Mouse (Mus musculus) large intestine, adult 2 months (tissue): ENCODE results near the gene Hipk3. TPM values are rescaled to one million over a fixed set of nuclear protein-coding genes. Genes with fewer than 3 reads are reported as not detected.

Experiments used
- DNase-seq: peaks from one replicate; pipeline ENCODE4 v3.0.0-alpha.2; 2012; ENCODE audit warnings: low read depth, low spot score
- WGBS: fragments of 180-500 bp; shearing (Covaris S2); methylation state at CpG from one replicate; pipeline ENCODE4 v1.1.7; 2018; 5-methylcytosine and 5-hydroxymethylcytosine counted together
- polyA plus RNA-seq: library from polyadenylated mRNA; depleted of rRNA; stranded (reverse); fragments of >200 nt; gene quantifications from 2 replicates; pipeline ENCODE4 v1.2.3, GENCODE M21; 2012

Hipk3 gene
- polyA plus RNA-seq, 1 experiment, result 10.1 TPM

GRCm38 (mm10) chr2:104477398-104478015, 16.7 kb downstream of the Hipk3 start:
- no peak for DNase-seq

GRCm38 (mm10) chr2:104472056-104472455, 22.2 kb downstream of the Hipk3 start:
- 80% methylated on average over 6 of the region's 6 CpGs for WGBS
- no peak for DNase-seq

More at GRCm38 (mm10) chr2:104477398-104478015, 16.7 kb downstream of the Hipk3 start:
- 88% methylated on average over 2 of the region's 2 CpGs for WGBS

GRCm38 (mm10) chr2:104471161-104471560, 23.1 kb downstream of the Hipk3 start:
- DNase-seq, result no peak
- 96% methylated on average over 16 of the region's 16 CpGs for WGBS

GRCm38 (mm10) chr2:104470536-104470935, 23.7 kb downstream of the Hipk3 start:
- DNase-seq, result no peak
- WGBS, result 52% methylated on average over 6 of the region's 6 CpGs

GRCm38 (mm10) chr2:104468419-104468818, 25.8 kb downstream of the Hipk3 start:
- DNase-seq, result no peak
- whole genome bisulfite sequencing, result 72% methylated on average over 5 of the region's 5 CpGs

- no peak for DNase-seq
- WGBS, result 61% methylated on average over 9 of the region's 9 CpGs
These were observed 27.2 kb downstream of the Hipk3 start for GRCm38 (mm10) chr2:104466908-104467616.

- no peak for DNase-seq
- 93% methylated on average over 8 of the region's 8 CpGs for WGBS
These were observed 28.4 kb downstream of the Hipk3 start for GRCm38 (mm10) chr2:104465639-104466430.

GRCm38 (mm10) chr2:104460021-104460420, 34.2 kb downstream of the Hipk3 start:
- DNase-seq, result no peak
- 5% methylated on average over 3 of the region's 3 CpGs for WGBS

- DNase-seq, result no peak
- WGBS, result 87% methylated on average over 8 of the region's 8 CpGs
These were observed 35.5 kb downstream of the Hipk3 start for GRCm38 (mm10) chr2:104458569-104459332.

- DNase-seq, result no peak
- 70% methylated on average over 3 of the region's 3 CpGs for WGBS
These were observed 37.1 kb downstream of the Hipk3 start for GRCm38 (mm10) chr2:104457106-104457505.

- 54% methylated on average over 3 of the region's 3 CpGs for WGBS
- DNase-seq, result no peak
These were observed 43.6 kb downstream of the Hipk3 start for GRCm38 (mm10) chr2:104450685-104451084.

GRCm38 (mm10) chr2:104449191-104449590, 45.1 kb downstream of the Hipk3 start:
- 81% methylated on average over 1 of the region's 1 CpGs for WGBS

GRCm38 (mm10) chr2:104448201-104448600, 46.0 kb downstream of the Hipk3 start:
- 77% methylated on average over 4 of the region's 4 CpGs for WGBS
- no peak for DNase-seq

More at GRCm38 (mm10) chr2:104449191-104449590, 45.1 kb downstream of the Hipk3 start:
- no peak for DNase-seq

- DNase-seq, result no peak
- 67% methylated on average over 1 of the region's 1 CpGs for WGBS
These were observed 48.2 kb downstream of the Hipk3 start for GRCm38 (mm10) chr2:104446016-104446415.

GRCm38 (mm10) chr2:104444776-104445175, 49.5 kb downstream of the Hipk3 start:
- WGBS, result 6% methylated on average over 2 of the region's 2 CpGs
- DNase-seq, result peak; percentile 44

- WGBS, result 71% methylated on average over 4 of the region's 4 CpGs
- DNase-seq, result no peak
These were observed 51.9 kb downstream of the Hipk3 start for GRCm38 (mm10) chr2:104442341-104442740.

- WGBS, result 86% methylated on average over 3 of the region's 3 CpGs
- no peak for DNase-seq
These were observed 58.0 kb downstream of the Hipk3 start for GRCm38 (mm10) chr2:104436226-104436625.

- 85% methylated on average over 6 of the region's 6 CpGs for WGBS
- no peak for DNase-seq
These were observed 63.2 kb downstream of the Hipk3 start for GRCm38 (mm10) chr2:104431067-104431466.

- no peak for DNase-seq
- 83% methylated on average over 5 of the region's 5 CpGs for WGBS
These were observed 63.7 kb downstream of the Hipk3 start for GRCm38 (mm10) chr2:104430566-104430965.

GRCm38 (mm10) chr2:104426112-104426511, 68.1 kb downstream of the Hipk3 start:
- whole genome bisulfite sequencing, result 69% methylated on average over 3 of the region's 3 CpGs
- DNase-seq, result no peak
